Mouse (Mus musculus) cerebellum, adult 11-12 months (tissue): ENCODE data around the gene Limd1.

Source experiments
- DNase-seq: peaks from one replicate; pipeline ENCODE4 v3.0.0; 2022

Gene Limd1

DNA sequence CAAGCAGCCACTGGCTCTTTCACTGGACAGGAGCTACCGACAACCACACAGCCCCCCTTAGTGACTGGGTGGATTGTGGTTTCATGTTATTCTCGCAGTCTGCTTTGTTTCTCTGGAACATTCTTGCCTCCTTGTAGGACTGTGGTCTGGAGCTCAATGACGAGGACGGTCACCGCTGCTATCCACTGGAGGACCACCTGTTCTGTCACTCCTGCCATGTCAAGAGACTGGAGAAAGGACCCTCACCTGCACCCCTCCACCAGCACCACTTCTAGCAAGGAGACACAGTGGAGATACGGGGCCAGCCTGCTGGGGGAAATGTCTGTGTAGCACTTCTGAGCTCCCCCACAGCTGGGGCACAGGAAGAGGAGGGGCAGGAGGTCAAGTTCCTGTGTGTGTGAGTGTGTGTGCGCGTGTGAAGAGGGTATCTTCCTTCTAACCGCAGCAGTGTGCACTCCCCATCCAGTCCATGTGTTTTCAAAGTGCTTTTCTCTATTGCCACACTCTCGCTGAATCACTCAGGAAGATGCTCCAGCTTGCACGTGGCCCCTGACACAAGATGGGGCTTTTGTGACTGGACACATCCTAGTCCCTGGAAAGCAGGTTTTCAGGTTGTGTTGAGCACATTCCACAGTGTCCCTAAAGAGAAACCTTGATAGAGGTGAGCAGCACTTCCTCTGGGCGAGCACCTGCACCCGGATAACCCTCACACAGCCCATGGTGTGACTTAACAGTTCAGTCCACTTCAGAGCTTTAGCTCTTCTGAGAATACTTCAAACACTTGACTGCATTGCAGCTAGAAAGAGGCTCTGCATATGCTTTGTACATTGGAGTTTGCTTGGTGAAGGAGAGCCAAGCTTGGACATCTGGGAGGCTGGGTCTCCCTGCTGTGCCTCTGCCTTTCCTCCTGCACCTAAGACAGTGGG, 40.7 kb downstream of the Limd1 start:
- DNase-seq: no peak

GRCm38 (mm10) chr9:123520735-123521134, 42.2 kb downstream of the Limd1 start:
- no peak for DNase-seq

- peak; percentile 25 for DNase-seq
Measured at GRCm38 (mm10) chr9:123523676-123524075, 45.2 kb downstream of the Limd1 start.

DNA sequence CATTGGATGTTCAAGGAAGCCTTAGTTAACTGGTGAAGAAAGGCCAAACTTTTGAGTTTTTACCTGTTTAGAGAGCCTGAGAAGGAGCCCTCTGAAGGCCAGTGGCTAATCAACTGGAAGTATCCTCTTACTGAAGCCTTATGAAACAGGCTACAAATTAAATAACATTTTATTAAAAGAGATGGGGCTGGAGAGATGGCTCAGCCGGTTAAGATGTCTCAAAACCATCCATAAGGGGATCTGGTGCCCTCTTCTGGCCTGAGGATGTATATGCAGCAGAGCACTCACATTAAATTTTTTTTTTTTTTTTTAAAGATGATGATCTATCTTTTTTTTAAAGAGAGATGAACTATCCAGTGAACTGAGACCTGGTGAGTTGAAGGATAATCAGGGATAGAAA, 46.6 kb downstream of the Limd1 start:
- DNase-seq: peak; percentile 46

DNA sequence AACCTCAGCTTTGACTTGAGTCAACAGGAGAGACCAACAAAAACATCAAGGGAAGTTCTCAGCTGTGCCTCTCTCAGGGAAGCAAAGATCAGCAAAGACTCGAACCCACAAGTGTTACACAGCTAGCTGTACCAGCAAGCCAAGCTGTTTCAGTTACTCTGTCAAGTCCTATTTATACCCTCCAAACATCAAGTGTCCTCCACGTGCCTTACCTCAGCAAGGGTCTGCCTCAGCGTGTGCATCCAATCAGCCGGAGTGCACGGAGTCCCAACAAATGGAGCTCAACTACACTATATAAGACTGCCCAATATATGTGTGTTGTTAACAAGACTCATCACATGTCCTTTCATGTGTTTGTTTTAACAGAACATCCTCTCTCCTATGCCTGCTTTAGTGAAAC, 48.0 kb downstream of the Limd1 start:
- DNase-seq: no peak

- peak; percentile 46 for DNase-seq
Measured at GRCm38 (mm10) chr9:123528087-123528925, 49.8 kb downstream of the Limd1 start.

DNA sequence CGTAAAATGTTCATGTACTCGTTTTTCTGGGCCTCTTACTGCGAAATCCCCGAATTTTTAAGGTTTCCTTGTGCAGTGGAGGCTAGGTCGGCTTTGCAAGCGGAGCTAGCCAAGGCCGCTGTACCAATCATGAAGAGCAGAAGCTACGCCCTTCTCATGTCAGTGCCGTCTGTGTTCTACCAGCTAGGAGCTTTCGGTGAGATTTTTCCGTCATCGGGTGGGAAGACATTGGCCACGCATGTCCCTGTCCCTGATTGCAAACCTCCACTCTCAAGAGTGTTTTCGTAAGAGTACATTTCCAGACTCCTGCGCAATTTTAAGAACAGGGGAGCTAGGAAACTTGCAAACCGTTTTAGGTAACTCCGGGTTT, 50.4 kb downstream of the Limd1 start:
- peak; percentile 67 for DNase-seq

GRCm38 (mm10) chr9:123529392-123530157, 51.1 kb downstream of the Limd1 start, which contains the start of gene Sacm1l:
TSS of gene Sacm1l (plus strand) at chr9:123529759.
- DNase-seq: peak; percentile 99

DNA sequence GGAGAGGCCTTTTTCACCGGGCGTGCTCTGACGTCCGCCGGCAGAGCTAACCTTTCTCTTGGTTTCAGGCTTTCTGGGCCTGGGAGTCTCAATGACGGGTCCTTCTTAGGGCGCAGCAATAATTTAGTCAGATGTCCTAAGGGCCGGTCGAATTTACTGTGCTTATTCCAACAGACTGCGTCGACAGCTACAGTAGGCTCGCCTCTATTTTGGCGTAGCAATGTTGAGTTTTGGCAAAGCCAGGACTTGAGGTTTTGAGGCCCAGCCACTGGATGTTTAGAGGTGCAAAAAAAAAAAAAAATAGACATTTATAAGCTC, 51.6 kb downstream of the Limd1 start:
- no peak for DNase-seq

GRCm38 (mm10) chr9:123530566-123531130, 52.1 kb downstream of the Limd1 start:
- DNase-seq: no peak

GRCm38 (mm10) chr9:123531234-123531633, 52.7 kb downstream of the Limd1 start:
- no peak for DNase-seq

DNA sequence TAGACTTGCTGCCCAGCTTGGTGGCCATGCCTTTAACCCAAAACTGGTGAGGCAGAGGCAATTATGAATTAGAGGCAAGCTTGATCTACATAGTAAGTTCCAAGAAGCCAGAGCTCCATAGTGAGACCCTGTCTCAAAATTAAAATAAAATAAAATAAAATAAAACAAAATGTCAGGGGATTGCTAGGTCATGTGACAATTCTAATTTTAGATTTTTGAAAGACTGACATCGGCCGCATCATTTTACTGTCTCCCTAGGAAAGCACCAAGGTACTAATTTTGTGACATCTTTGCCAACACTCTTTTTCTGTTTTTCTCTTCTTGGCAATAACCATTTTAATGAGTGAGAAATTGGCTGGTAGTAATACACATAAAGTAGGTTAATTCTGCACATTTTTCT, 58.1 kb downstream of the Limd1 start:
- DNase-seq: no peak

GRCm38 (mm10) chr9:123538189-123538588, 59.7 kb downstream of the Limd1 start:
- no peak for DNase-seq

- DNase-seq: no peak
Measured at GRCm38 (mm10) chr9:123539093-123539492, 60.6 kb downstream of the Limd1 start.

DNA sequence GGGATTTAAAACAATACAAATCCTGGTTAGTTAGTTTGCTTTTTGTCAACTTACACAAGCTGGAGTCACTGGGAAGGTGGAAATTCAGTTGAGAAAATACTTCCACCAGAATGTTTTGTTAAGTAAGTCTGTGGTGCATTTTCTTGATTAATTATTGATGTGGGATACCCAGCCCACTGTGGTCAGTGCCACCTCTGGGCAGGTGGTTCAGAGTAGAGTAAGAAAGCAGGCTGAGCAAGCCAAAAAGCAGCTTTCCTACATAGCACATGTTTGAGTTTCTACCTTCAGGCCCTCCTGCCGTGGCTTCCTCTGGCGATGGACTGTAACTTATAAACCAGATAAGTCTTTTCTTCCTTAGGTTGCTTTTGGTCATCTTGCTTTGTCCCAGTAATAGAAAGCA, 61.3 kb downstream of the Limd1 start:
- no peak for DNase-seq

DNA sequence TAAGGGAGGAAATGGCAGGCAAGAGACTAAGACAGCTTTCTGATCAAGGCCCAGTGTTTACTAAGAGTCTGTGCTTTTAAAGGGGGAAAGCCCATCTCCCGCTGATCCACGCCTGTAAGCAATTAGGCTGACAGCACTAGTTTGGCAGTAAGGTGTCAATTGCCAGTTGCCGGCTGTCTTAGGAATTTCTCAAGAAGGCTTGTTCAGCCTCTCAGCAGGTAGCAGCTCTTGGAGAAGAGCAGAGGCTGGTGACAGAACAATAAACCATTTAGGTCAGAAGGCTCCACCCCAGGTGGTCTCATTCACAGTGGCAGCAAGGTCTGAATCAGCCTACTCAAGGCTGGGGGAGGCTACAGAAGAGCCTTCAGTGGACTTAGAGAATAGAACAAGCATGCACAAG, 76.1 kb downstream of the Limd1 start:
- DNase-seq: peak; percentile 8
